Mouse (Mus musculus) megakaryocyte progenitor cell, adult 5-6 weeks (primary cell): Measurements from ENCODE around the gene Kbtbd2. TPM values are rescaled to one million over a fixed set of nuclear protein-coding genes. Genes with fewer than 3 reads are reported as not detected.

Source experiments
- ATAC-seq: replicated peaks from 2 replicates; pipeline ENCODE4 v1.8.0; 2016; ENCODE audit warnings: mild to moderate bottlenecking, moderate TSS enrichment, inconsistent platforms; ENCODE audit not compliant: poor library complexity
- total RNA-seq, 2 experiments: library from RNA; stranded (forward) in 1 of 2; stranded (reverse) in 1 of 2; fragments of 157-497, 149-512 nt in 1 of 2; fragments of 200-1000 nt in 1 of 2; gene quantifications; 2 replicates each; pipeline versions ENCODE4 v1.2.3 to v1.2.4; 2015 to 2017

Kbtbd2 gene
- total RNA-seq (2015): 32.0 and 32.6 TPM in 2 replicates
- 32.5 and 33.5 TPM in 2 replicates for total RNA-seq (2017)

- ATAC-seq: peak; percentile 87
Observed at GRCm38 (mm10) chr6:56797311-56798151, at the start of gene Kbtbd2. Gene Kbtbd2 (minus strand): TSS chr6:56797813.

GRCm38 (mm10) chr6:56844365-56844764 lies 46.8 kb upstream of the Kbtbd2 start:
- ATAC-seq: peak; percentile 42

GRCm38 (mm10) chr6:56843229-56843628 lies 45.6 kb upstream of the Kbtbd2 start:
- no peak for ATAC-seq

- ATAC-seq: no peak
Observed at GRCm38 (mm10) chr6:56837621-56838020, 40.0 kb upstream of the Kbtbd2 start.

- no peak for ATAC-seq
Observed at GRCm38 (mm10) chr6:56837166-56837565, 39.6 kb upstream of the Kbtbd2 start.

GRCm38 (mm10) chr6:56835532-56835931 lies 37.9 kb upstream of the Kbtbd2 start:
- ATAC-seq: no peak

GRCm38 (mm10) chr6:56834769-56835168 lies 37.2 kb upstream of the Kbtbd2 start:
- ATAC-seq: no peak

- no peak for ATAC-seq
Observed at GRCm38 (mm10) chr6:56832830-56833229, 35.2 kb upstream of the Kbtbd2 start.

GRCm38 (mm10) chr6:56832407-56832796 lies 34.8 kb upstream of the Kbtbd2 start:
- peak; percentile 47 for ATAC-seq

- ATAC-seq: peak; percentile 69
Observed at GRCm38 (mm10) chr6:56831697-56832406, 34.2 kb upstream of the Kbtbd2 start, which contains the start of gene Fkbp9. Gene Fkbp9 (plus strand): TSS chr6:56832059.

GRCm38 (mm10) chr6:56825657-56826056 lies 28.0 kb upstream of the Kbtbd2 start:
- no peak for ATAC-seq

GRCm38 (mm10) chr6:56819124-56819487 lies 21.5 kb upstream of the Kbtbd2 start:
- no peak for ATAC-seq

- ATAC-seq: no peak
Observed at GRCm38 (mm10) chr6:56818436-56819123, 21.0 kb upstream of the Kbtbd2 start.

GRCm38 (mm10) chr6:56813332-56813731 lies 15.7 kb upstream of the Kbtbd2 start:
- no peak for ATAC-seq

- ATAC-seq: peak; percentile 98
Observed at GRCm38 (mm10) chr6:56808656-56809055, 11.0 kb upstream of the Kbtbd2 start.

GRCm38 (mm10) chr6:56806195-56806594 lies 8.6 kb upstream of the Kbtbd2 start:
- ATAC-seq: no peak

- ATAC-seq: no peak
Observed at GRCm38 (mm10) chr6:56805026-56805425, 7.4 kb upstream of the Kbtbd2 start.

GRCm38 (mm10) chr6:56798152-56798465 lies 496 bp upstream of the Kbtbd2 start:
- ATAC-seq: no peak

- ATAC-seq: peak; percentile 37
Observed at GRCm38 (mm10) chr6:56796668-56797141, 908 bp downstream of the Kbtbd2 start.

GRCm38 (mm10) chr6:56796232-56796631 lies 1.4 kb downstream of the Kbtbd2 start:
- ATAC-seq: no peak

GRCm38 (mm10) chr6:56794834-56795233 lies 2.8 kb downstream of the Kbtbd2 start:
- ATAC-seq: no peak
